Mouse (Mus musculus) ES-E14 (cell line): ENCODE measurements at regions not wholly inside any gene's neighbourhood (a gene's known extent, or its start where the extent isn't known, plus 50 kb on each side); places are given as distances from the start of the nearest gene placed in this dataset.

Experiments
- HCFC1 ChIP-seq: IDR thresholded peaks from 2 replicates; pipeline ENCODE4 v1.6.1; 2012; ENCODE audit warnings: low read length, inconsistent platforms, borderline replicate concordance; ENCODE audit not compliant: insufficient read depth
- MAFK ChIP-seq: IDR thresholded peaks from 2 replicates; pipeline ENCODE4 v1.6.1; 2014; ENCODE audit warnings: mild to moderate bottlenecking, low read depth, low read length, inconsistent platforms; ENCODE audit not compliant: insufficient read depth
- ZC3H11A ChIP-seq: IDR thresholded peaks from 2 replicates; pipeline ENCODE4 v1.6.1; 2012; ENCODE audit warnings: low read depth, mild to moderate bottlenecking, inconsistent platforms, low read length, borderline replicate concordance

GRCm38 (mm10) chr6:25286313-25286712 lies 330.2 kb upstream of the Tmem229a start:
- TF ChIP-seq ZC3H11A: no peak
- no peak for TF ChIP-seq HCFC1
- no peak for TF ChIP-seq MAFK
